ENCODE assay signal across 8 mouse cellular contexts in genomic region chr5:31614339-31615025, GRCm38 (mm10). TPM values are rescaled to one million over a fixed set of nuclear protein-coding genes. Genes with fewer than 3 reads are reported as not detected.
DNase-seq lines count a peak whose midpoint lies in the region; ATAC-seq and TF ChIP-seq lines count a peak whose summit lies in the region.

No protein-coding gene starts in this region.

- ATAC-seq in common myeloid progenitor, adult 5-6 weeks (replicated peaks; ENCODE audit: low read depth, poor library complexity, severe bottlenecking), result peak; percentile 62
- ATAC-seq in intestine, embryonic 16.5 days, result no peak
- ATAC-seq in midbrain, embryonic 14.5 days (ENCODE audit: low FRiP score, low TSS enrichment), result no peak

- peaks cover 7% of the 10 kb centered on the region for H3K4me1 ChIP-seq in kidney, adult 2 months (ENCODE audit: control insufficient read depth, insufficient read depth, low read length)
- H3K4me1 ChIP-seq in intestine, embryonic 16.5 days (ENCODE audit: control insufficient read depth, insufficient read depth, low read length), result peaks cover 7% of the 10 kb centered on the region
- H3K4me1 ChIP-seq in midbrain, embryonic 14.5 days (ENCODE audit: control insufficient read depth, insufficient read depth, low read length), result peaks cover 11% of the 10 kb centered on the region

- H3K9ac ChIP-seq in intestine, embryonic 16.5 days (ENCODE audit: low read depth, low read length), result peak overlapping the region; percentile 90
- peak overlapping the region; percentile 75 for H3K9ac ChIP-seq in midbrain, embryonic 14.5 days (replicated peaks; ENCODE audit: low read length)

- WGBS in kidney, adult 2 months, result 51% methylated on average over 6 of the region's 6 CpGs
- WGBS in intestine, embryonic 16.5 days, result 51% methylated on average over 6 of the region's 6 CpGs
- 44% methylated on average over 6 of the region's 6 CpGs for WGBS in midbrain, embryonic 14.5 days

- H3K9me3 ChIP-seq in intestine, embryonic 16.5 days (ENCODE audit: control insufficient read depth, low read length), result no peaks in the 10 kb centered on the region
- H3K9me3 ChIP-seq in midbrain, embryonic 14.5 days (ENCODE audit: control insufficient read depth, low read length), result no peaks in the 10 kb centered on the region

- H3K4me3 ChIP-seq in kidney, adult 2 months (ENCODE audit: insufficient read depth, low read depth, low read length), result peak overlapping the region; percentile 79
- H3K4me3 ChIP-seq in intestine, embryonic 16.5 days (ENCODE audit: low read length), result peak overlapping the region; percentile 84
- H3K4me3 ChIP-seq in midbrain, embryonic 14.5 days (replicated peaks; ENCODE audit: low read depth, low read length), result peak overlapping the region; percentile 69

- H3K27me3 ChIP-seq in kidney, adult 2 months (replicated peaks; ENCODE audit: control insufficient read depth, insufficient read depth, low read length), result no peaks in the 10 kb centered on the region
- H3K27me3 ChIP-seq in intestine, embryonic 16.5 days (replicated peaks; ENCODE audit: control insufficient read depth, insufficient read depth, low read length), result no peaks in the 10 kb centered on the region
- no peaks in the 10 kb centered on the region for H3K27me3 ChIP-seq in midbrain, embryonic 14.5 days (ENCODE audit: control insufficient read depth, insufficient read depth, low read length)

- peak overlapping the region; percentile 83 for H3K27ac ChIP-seq in kidney, adult 2 months (ENCODE audit: insufficient read depth, low read depth, low read length)
- peak overlapping the region; percentile 97; the same call in 1 of the 2 replicates for H3K27ac ChIP-seq in intestine, embryonic 16.5 days (ENCODE audit: low read length)
- peak overlapping the region; percentile 88 for H3K27ac ChIP-seq in midbrain, embryonic 14.5 days (replicated peaks; ENCODE audit: low read depth, low read length)

- no peak for TF ChIP-seq CTCF in kidney, adult 2 months (conservative IDR thresholded peaks at IDR 0.05; ENCODE audit: insufficient read depth, insufficient read length, low read depth, low read length)

- TF ChIP-seq POLR2A in kidney, adult 2 months (IDR thresholded peaks at IDR 0.05; ENCODE audit: low read depth, low read length), result no peak

- DNase-seq in kidney, adult 2 months, result peak; percentile 7
- no peak for DNase-seq in kidney, adult 18-20 months
- no peak for DNase-seq in midbrain, embryonic 14.5 days
- no peak for DNase-seq in ovary, postnatal 14 days (ENCODE audit: low spot score)
- DNase-seq in cerebellum, adult 11 months, result no peak
- no peak for DNase-seq in frontal cortex, postnatal 14 days (ENCODE audit: low spot score in 2 of 2)

- H3K36me3 ChIP-seq in kidney, adult 2 months (ENCODE audit: control insufficient read depth, insufficient read depth, low read length), result peaks cover 3% of the 10 kb centered on the region
- H3K36me3 ChIP-seq in intestine, embryonic 16.5 days (ENCODE audit: control insufficient read depth, insufficient read depth, low read length), result peaks cover 16% of the 10 kb centered on the region; the same call in 1 of the 2 replicates
- peaks cover 23% of the 10 kb centered on the region for H3K36me3 ChIP-seq in midbrain, embryonic 14.5 days (ENCODE audit: control insufficient read depth, insufficient read depth, low read length)

- peak overlapping the region; percentile 55 for H3K4me2 ChIP-seq in intestine, embryonic 16.5 days (ENCODE audit: low read depth, low read length)
- peak overlapping the region; percentile 54 for H3K4me2 ChIP-seq in midbrain, embryonic 14.5 days (ENCODE audit: low read length)

RNA-seq across cellular contexts. Expression of gene Mrpl33, which starts 17.7 kb away (rescaled TPM):
- 24.1 and 34.3 TPM in 2 replicates for polyA plus RNA-seq in kidney, adult 2 months (2012; rRNA removed)
- 133 and 158 TPM in 2 replicates for total RNA-seq in common myeloid progenitor, adult 5-6 weeks (2017)
- 277 and 288 TPM in 2 replicates for polyA plus RNA-seq in intestine, embryonic 16.5 days (2015; fragmentation: Nextera tagmentation; extraction: Ambion mirVana)
- polyA plus RNA-seq in midbrain, embryonic 14.5 days (2014; fragmentation: Nextera tagmentation; extraction: Ambion mirVana), result 179 and 211 TPM in 2 replicates
